Mouse (Mus musculus) spleen, adult 12 weeks (tissue): ENCODE data around the gene Kalrn.

Source experiments
- DNase-seq: peaks from one replicate; pipeline ENCODE4 v3.0.0; 2022; ENCODE audit warnings: low spot score

The Kalrn gene

GRCm38 (mm10) chr16:33979855-33980254 is 593.5 kb downstream of the Kalrn start:
- DNase-seq = no peak

GRCm38 (mm10) chr16:33967283-33967640 is 606.1 kb downstream of the Kalrn start:
- no peak for DNase-seq

GRCm38 (mm10) chr16:33966538-33967282 is 606.6 kb downstream of the Kalrn start, which contains the start of gene Umps:
Gene Umps, minus strand, starts transcription at chr16:33967038.
- peak; percentile 72 for DNase-seq

GRCm38 (mm10) chr16:33965878-33966537 is 607.3 kb downstream of the Kalrn start:
- no peak for DNase-seq

GRCm38 (mm10) chr16:33963509-33963908 is 609.8 kb downstream of the Kalrn start:
- DNase-seq = no peak

GRCm38 (mm10) chr16:33954793-33955192 is 618.5 kb downstream of the Kalrn start:
- no peak for DNase-seq

- no peak for DNase-seq
These were observed 620.3 kb downstream of the Kalrn start for GRCm38 (mm10) chr16:33953008-33953407.

GRCm38 (mm10) chr16:33950830-33951229 is 622.5 kb downstream of the Kalrn start:
- peak; percentile 46 for DNase-seq

- no peak for DNase-seq
These were observed 622.9 kb downstream of the Kalrn start for GRCm38 (mm10) chr16:33950386-33950785.

GRCm38 (mm10) chr16:33947664-33948571 is 625.4 kb downstream of the Kalrn start:
- no peak for DNase-seq

- no peak for DNase-seq
These were observed 627.3 kb downstream of the Kalrn start for GRCm38 (mm10) chr16:33946021-33946420.

- no peak for DNase-seq
These were observed 628.6 kb downstream of the Kalrn start for GRCm38 (mm10) chr16:33944772-33945171.

GRCm38 (mm10) chr16:33944126-33944525 is 629.2 kb downstream of the Kalrn start:
- no peak for DNase-seq

GRCm38 (mm10) chr16:33943388-33943787 is 629.9 kb downstream of the Kalrn start:
- no peak for DNase-seq

- DNase-seq = no peak
These were observed 631.0 kb downstream of the Kalrn start for GRCm38 (mm10) chr16:33942341-33942740.

- DNase-seq = no peak
These were observed 632.0 kb downstream of the Kalrn start for GRCm38 (mm10) chr16:33941271-33941781.

GRCm38 (mm10) chr16:33940095-33940494 is 633.2 kb downstream of the Kalrn start:
- DNase-seq = no peak

GRCm38 (mm10) chr16:33939636-33940035 is 633.7 kb downstream of the Kalrn start:
- no peak for DNase-seq

- DNase-seq = no peak
These were observed 634.2 kb downstream of the Kalrn start for GRCm38 (mm10) chr16:33939133-33939531.

GRCm38 (mm10) chr16:33938311-33939132 is 634.8 kb downstream of the Kalrn start:
- DNase-seq = no peak

GRCm38 (mm10) chr16:33937567-33937966 is 635.8 kb downstream of the Kalrn start:
- no peak for DNase-seq
